Mouse (Mus musculus) limb, embryonic 11.5 days (tissue): ENCODE results near the gene Dusp16. TPM values are rescaled to one million over a fixed set of nuclear protein-coding genes. Genes with fewer than 3 reads are reported as not detected.

Experiments used
- ATAC-seq: fragments of 200-750 bp; cut with Nextera tagmentation; 2 replicates; pipeline ENCODE4 v1.8.0; 2017; ENCODE audit warnings: low read depth; ENCODE audit not compliant: insufficient number of reproducible peaks, low FRiP score, low TSS enrichment
- DNase-seq: peaks from one replicate; pipeline ENCODE4 v3.0.0-alpha.2; 2015; ENCODE audit warnings: low spot score
- H3K27ac ChIP-seq: fragments of 300-500 bp; sonication (generic); replicated peaks from 2 replicates; pipeline ENCODE4 v1.5.1; 2014; ENCODE audit warnings: low read depth, mild to moderate bottlenecking, low read length
- H3K27me3 ChIP-seq: fragments of 300-500 bp; sonication (generic); 2 replicates; pipeline ENCODE4 v1.6.1; 2014; ENCODE audit warnings: mild to moderate bottlenecking, low read length, mixed read lengths; ENCODE audit not compliant: control insufficient read depth, insufficient read depth
- H3K36me3 ChIP-seq: fragments of 300-500 bp; sonication (generic); 2 replicates; pipeline ENCODE4 v1.6.1; 2014; ENCODE audit warnings: mild to moderate bottlenecking, low read length, moderate library complexity, mixed read lengths; ENCODE audit not compliant: control insufficient read depth, insufficient read depth
- H3K4me1 ChIP-seq: fragments of 300-500 bp; sonication (generic); 2 replicates; pipeline ENCODE4 v1.6.1; 2014; ENCODE audit warnings: low read length, mixed read lengths; ENCODE audit not compliant: control insufficient read depth, insufficient read depth
- H3K4me2 ChIP-seq: fragments of 300-500 bp; sonication (generic); 2 replicates; pipeline ENCODE4 v1.6.1; 2014; ENCODE audit warnings: low read depth, mild to moderate bottlenecking, moderate library complexity; ENCODE audit not compliant: severe bottlenecking
- H3K4me3 ChIP-seq: fragments of 300-500 bp; sonication (generic); 2 replicates; pipeline ENCODE4 v1.5.1; 2014; ENCODE audit warnings: low read depth, low read length
- H3K9ac ChIP-seq: fragments of 300-500 bp; sonication (generic); 2 replicates; pipeline ENCODE4 v1.6.1; 2014; ENCODE audit warnings: mild to moderate bottlenecking, low read length
- H3K9me3 ChIP-seq: fragments of 300-500 bp; sonication (generic); 2 replicates; pipeline ENCODE4 v1.6.1; 2016; ENCODE audit warnings: low read length; ENCODE audit not compliant: control insufficient read depth
- WGBS: fragments of 180-500 bp; shearing (Covaris S2); extraction: QIAGEN DNeasy Blood & Tissue Kit; methylation state at CpG from one replicate; pipeline ENCODE4 v1.1.7; 2014; 5-methylcytosine and 5-hydroxymethylcytosine counted together
- polyA plus RNA-seq: library from polyadenylated mRNA; unstranded; fragments of >200 nt; fragmentation: Nextera tagmentation; extraction: Ambion mirVana; gene quantifications from 2 replicates; pipeline ENCODE4 v1.2.1, GENCODE M21; 2014

The Dusp16 gene
- polyA plus RNA-seq, 1 experiment from 2014 or later, result 13.2 TPM

DNA sequence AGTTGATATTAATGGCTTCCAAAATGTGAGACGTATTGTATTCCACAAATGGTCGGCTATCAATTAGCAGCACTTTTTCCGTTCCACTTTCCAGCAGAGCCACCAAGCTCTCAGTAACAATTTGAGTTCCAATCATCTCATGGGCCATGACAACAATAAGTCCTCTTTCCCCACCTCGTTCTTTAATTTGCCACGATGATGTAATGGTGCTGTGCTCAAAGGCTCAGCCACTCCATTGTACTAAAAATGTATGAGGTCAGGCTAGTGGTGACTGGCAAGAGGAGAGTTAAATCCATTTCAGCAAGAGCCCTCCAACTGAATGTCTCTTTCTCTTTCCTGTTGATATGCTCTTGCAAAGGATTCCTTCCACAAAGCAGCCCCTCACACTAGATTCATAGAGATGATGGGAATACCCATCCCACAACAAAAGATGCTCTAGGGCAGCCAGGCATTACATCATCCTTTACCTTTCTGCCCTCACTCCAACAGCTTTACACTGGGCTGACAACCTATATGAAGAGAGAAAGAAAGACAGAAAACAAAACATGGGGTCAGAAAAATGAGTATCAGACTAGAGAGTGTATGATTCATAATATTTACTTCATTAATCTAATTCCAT, 31.4 kb downstream of the Dusp16 start:
- WGBS, result 90% methylated on average over 5 of the region's 5 CpGs
- Histone ChIP-seq H3K36me3 (no peaks in the 10 kb centered on the region), H3K4me1 (no peaks in the 10 kb centered on the region), H3K9ac (no peak overlapping the region), H3K27me3 (no peaks in the 10 kb centered on the region), H3K27ac (no peak overlapping the region), H3K4me3 (no peak overlapping the region), H3K4me2 (no peak overlapping the region), H3K9me3 (no peaks in the 10 kb centered on the region)
- DNase-seq, result no peak
- no peak for ATAC-seq

DNA sequence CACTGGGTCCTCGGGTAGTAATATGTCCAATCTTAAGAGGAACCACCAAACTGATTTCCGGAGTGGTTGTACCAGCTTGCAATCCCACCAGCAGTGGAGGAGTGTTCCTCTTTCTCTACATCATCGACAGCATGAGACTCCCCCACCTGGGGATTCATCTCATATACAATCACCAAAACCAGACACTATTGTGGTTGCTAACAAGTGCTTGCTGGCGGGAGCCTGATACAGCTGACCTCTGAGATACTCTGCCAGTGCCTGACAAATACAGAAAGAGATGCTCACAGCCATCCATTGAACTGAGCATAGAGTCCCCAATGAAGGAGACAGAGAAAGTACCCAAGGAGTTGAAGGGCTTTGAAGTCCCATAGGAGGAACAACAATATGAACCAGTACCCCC, 36.4 kb downstream of the Dusp16 start:
- DNase-seq (no peak), ATAC-seq (no peak)
- H3K4me3 ChIP-seq, result no peak overlapping the region
- H3K27me3 ChIP-seq, result no peaks in the 10 kb centered on the region
- no peaks in the 10 kb centered on the region for H3K4me1 ChIP-seq
- 93% methylated on average over 4 of the region's 4 CpGs for WGBS
- no peaks in the 10 kb centered on the region for H3K9me3 ChIP-seq
- no peak overlapping the region for H3K9ac ChIP-seq
- H3K4me2 ChIP-seq, result no peak overlapping the region
- H3K36me3 ChIP-seq, result no peaks in the 10 kb centered on the region
- H3K27ac ChIP-seq, result no peak overlapping the region

DNA sequence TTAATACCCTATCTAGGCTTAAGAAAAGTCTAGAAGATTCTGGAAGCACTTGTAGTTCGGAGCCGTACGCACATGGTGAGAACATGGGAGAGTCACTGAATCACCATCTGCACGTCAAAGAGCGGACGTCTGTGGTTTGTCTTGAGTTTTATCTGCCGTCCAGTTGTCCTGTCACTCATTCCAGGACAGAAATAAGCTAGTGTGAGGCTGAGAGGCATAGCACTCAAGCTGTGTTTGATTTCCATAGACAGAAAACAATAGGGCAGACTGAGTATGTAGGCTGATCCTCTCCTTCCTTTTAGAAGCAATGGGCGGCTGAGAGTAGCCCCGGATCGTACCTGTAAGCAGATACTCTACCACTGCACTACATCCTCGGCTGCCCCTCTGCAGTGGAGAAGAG, 38.6 kb downstream of the Dusp16 start:
- Histone ChIP-seq H3K4me1 (no peaks in the 10 kb centered on the region), H3K27me3 (no peaks in the 10 kb centered on the region), H3K27ac (no peak overlapping the region), H3K36me3 (no peaks in the 10 kb centered on the region), H3K4me2 (no peak overlapping the region), H3K9me3 (no peaks in the 10 kb centered on the region), H3K4me3 (no peak overlapping the region), H3K9ac (no peak overlapping the region)
- ATAC-seq, result no peak
- WGBS, result 93% methylated on average over 11 of the region's 11 CpGs
- no peak for DNase-seq

DNA sequence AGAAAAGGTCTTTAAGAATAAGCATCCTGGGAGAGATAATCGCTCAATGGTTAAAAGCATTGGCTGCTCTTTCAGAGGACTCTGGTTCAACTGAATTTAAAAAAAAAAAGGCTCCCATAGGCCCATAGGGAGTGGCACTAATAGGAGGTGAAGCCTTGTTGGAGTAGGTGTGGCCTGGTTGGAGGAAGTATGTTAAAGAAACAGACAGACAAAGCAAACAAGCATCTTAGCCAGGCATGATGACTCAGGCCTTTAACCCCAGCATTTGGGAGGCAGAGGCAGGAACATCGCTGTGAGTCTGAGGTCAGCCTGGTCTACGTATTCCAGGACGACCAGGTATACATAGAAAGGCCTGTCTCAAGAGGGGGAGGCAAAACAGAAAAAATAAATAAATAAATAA, 39.0 kb downstream of the Dusp16 start:
- ATAC-seq, result no peak
- Histone ChIP-seq H3K4me2 (no peak overlapping the region), H3K9ac (no peak overlapping the region), H3K4me1 (no peaks in the 10 kb centered on the region), H3K36me3 (no peaks in the 10 kb centered on the region), H3K27ac (no peak overlapping the region), H3K4me3 (no peak overlapping the region), H3K27me3 (no peaks in the 10 kb centered on the region), H3K9me3 (no peaks in the 10 kb centered on the region)
- DNase-seq, result no peak
- 91% methylated on average over 4 of the region's 4 CpGs for WGBS

DNA sequence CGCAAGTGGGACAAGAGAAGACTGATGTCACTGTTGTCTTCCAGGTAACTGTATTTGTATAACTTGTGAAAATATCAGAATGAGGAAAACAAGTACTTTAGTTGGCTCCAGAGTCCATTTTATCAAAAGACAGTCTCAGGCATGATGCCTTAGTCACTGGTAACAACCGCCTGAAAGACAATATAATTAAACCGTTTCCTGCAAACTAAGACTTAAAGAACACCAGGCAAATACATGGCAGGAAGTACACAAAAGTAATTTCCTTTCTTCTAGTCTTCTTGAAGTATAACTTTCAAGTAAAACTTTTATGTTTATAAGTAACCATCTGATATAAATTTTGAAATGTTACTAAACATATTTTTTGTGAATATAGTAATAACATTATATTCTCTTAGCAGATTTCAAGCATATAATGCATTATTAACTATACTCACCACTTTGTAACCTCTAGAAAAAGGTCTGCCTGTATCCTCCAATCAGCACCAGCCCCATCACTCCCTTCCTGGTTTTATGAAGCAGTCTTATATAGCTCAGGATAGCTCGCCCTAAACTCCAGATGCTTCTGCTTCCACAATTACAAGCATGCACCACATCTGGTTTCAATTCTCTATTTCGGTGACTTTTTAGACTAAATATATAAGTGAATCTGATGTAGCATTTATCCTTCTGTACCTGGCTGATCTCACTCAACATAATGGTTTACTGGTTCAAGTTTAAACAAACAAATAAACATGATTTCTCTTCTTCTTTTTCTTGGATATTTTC, 40.4 kb downstream of the Dusp16 start:
- no peaks in the 10 kb centered on the region for H3K9me3 ChIP-seq
- ATAC-seq, result peak; percentile 81
- WGBS, result 52% methylated on average over 5 of the region's 5 CpGs
- no peak overlapping the region for H3K4me3 ChIP-seq
- no peak for DNase-seq
- H3K27me3 ChIP-seq, result no peaks in the 10 kb centered on the region
- H3K27ac ChIP-seq, result no peak overlapping the region
- H3K36me3 ChIP-seq, result no peaks in the 10 kb centered on the region
- H3K4me1 ChIP-seq, result no peaks in the 10 kb centered on the region
- no peak overlapping the region for H3K4me2 ChIP-seq
- H3K9ac ChIP-seq, result no peak overlapping the region

DNA sequence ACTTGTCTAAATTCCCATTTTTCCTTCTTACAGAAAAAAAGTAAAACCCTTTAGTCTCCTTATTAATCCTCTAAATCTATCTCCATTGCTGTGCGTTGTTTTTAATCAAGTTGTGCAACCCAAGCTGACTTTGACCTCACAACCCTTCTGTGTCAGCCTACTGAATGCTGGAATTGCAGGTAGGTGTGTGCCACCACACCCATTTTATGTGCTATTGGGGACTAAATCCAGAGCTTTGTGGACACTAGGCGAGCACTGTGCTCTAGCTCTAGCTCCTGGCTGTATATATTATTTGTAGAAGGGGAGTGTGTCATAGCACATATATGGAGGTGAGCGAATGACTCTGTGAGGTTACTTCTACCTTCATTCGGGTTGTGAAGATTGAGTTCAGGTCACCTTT, 41.3 kb downstream of the Dusp16 start:
- H3K4me1 ChIP-seq, result no peaks in the 10 kb centered on the region
- DNase-seq, result no peak

DNA sequence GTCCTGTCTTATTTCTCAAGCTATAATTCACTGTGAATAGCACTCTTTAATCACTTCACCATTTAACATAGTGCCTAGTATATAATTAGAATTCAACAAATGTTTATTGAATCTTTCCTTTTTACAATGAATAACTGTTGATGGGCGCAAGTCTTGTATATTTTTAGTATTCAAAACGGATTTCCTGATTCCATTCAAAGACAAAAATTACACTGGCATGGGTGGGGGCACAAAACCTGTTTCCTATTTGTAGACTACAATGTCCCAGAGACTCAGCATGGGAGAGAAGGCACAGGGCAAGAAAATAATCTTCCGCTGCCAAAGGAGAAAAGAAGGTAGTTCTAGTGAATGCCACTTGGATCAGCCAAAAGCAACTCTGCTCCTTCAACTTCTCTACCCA, 44.3 kb downstream of the Dusp16 start:
- Histone ChIP-seq H3K36me3 (no peaks in the 10 kb centered on the region), H3K9ac (no peak overlapping the region), H3K9me3 (no peaks in the 10 kb centered on the region), H3K4me3 (no peak overlapping the region), H3K27me3 (no peaks in the 10 kb centered on the region), H3K27ac (no peak overlapping the region), H3K4me1 (no peaks in the 10 kb centered on the region), H3K4me2 (no peak overlapping the region)
- DNase-seq, result no peak
- no peak for ATAC-seq
- WGBS, result 94% methylated on average over 3 of the region's 3 CpGs

More for the DNA sequence above, 41.3 kb downstream of the Dusp16 start:
- Histone ChIP-seq H3K4me2 (no peak overlapping the region), H3K4me3 (no peak overlapping the region), H3K9me3 (no peaks in the 10 kb centered on the region), H3K9ac (no peak overlapping the region), H3K27ac (no peak overlapping the region), H3K27me3 (no peaks in the 10 kb centered on the region), H3K36me3 (no peaks in the 10 kb centered on the region)
- 92% methylated on average over 4 of the region's 4 CpGs for WGBS
- no peak for ATAC-seq

DNA sequence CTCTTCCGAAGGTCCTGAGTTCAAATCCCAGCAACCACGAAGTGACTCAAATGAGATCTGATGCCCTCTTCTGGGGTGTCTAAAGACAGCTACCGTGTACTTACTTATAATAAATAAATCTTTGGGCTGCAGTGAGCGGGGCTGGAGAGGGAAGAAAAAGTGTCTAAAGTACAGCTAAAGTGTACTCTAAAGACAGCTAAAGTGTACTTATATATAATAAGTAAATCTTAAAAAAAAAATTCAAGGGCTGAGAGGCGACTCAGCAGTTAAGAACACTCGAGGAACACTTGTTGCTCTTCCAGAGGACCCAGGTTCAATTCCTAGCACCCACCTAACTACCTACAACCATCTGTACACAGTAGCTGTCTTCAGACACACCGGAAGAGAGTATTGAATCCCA, 46.5 kb downstream of the Dusp16 start:
- H3K4me2 ChIP-seq, result no peak overlapping the region
- no peaks in the 10 kb centered on the region for H3K9me3 ChIP-seq
- H3K4me1 ChIP-seq, result no peaks in the 10 kb centered on the region
- H3K9ac ChIP-seq, result no peak overlapping the region
- H3K4me3 ChIP-seq, result no peak overlapping the region
- ATAC-seq, result no peak
- no peaks in the 10 kb centered on the region for H3K36me3 ChIP-seq
- no peak overlapping the region for H3K27ac ChIP-seq
- 95% methylated on average over 7 of the region's 7 CpGs for WGBS
- no peak for DNase-seq
- H3K27me3 ChIP-seq, result no peaks in the 10 kb centered on the region
